Mouse (Mus musculus) intestine, embryonic 14.5 days (tissue): Measurements from ENCODE around the gene Rgr. TPM values are rescaled to one million over a fixed set of nuclear protein-coding genes. Genes with fewer than 3 reads are reported as not detected.
A peak's percentile ranks its signal among the peaks of the same experiment; 100 is the strongest.

Experiments
- ATAC-seq: fragments of 200-750 bp; cut with Nextera tagmentation; replicated peaks from 2 replicates; pipeline ENCODE4 v1.8.0; 2017; ENCODE audit warnings: low read depth, moderate number of reproducible peaks, moderate TSS enrichment, moderate library complexity; ENCODE audit not compliant: low FRiP score, low TSS enrichment
- DNase-seq: peaks from one replicate; pipeline ENCODE4 v3.0.0-alpha.2; 2018; ENCODE audit warnings: low spot score
- H3K27ac ChIP-seq: fragments of 300-500 bp; sonication (generic); 2 replicates; pipeline ENCODE4 v1.5.1; 2014; ENCODE audit warnings: low read depth, mild to moderate bottlenecking, control low read depth
- H3K27me3 ChIP-seq: fragments of 300-500 bp; sonication (generic); replicated peaks from 2 replicates; pipeline ENCODE4 v1.6.1; 2014; ENCODE audit warnings: low read length, control low read depth; ENCODE audit not compliant: control insufficient read depth, insufficient read depth
- H3K36me3 ChIP-seq: fragments of 300-500 bp; sonication (generic); 2 replicates; pipeline ENCODE4 v1.6.1; 2014; ENCODE audit warnings: low read length, control low read depth; ENCODE audit not compliant: control insufficient read depth, insufficient read depth
- H3K4me1 ChIP-seq: fragments of 300-500 bp; sonication (generic); replicated peaks from 2 replicates; pipeline ENCODE4 v1.6.1; 2014; ENCODE audit warnings: low read length, control low read depth, mixed read lengths; ENCODE audit not compliant: control insufficient read depth, insufficient read depth
- H3K4me2 ChIP-seq: fragments of 300-500 bp; sonication (generic); 2 replicates; pipeline ENCODE4 v1.6.1; 2014; ENCODE audit warnings: low read length
- H3K4me3 ChIP-seq: fragments of 300-500 bp; sonication (generic); 2 replicates; pipeline ENCODE4 v1.5.1; 2014; ENCODE audit warnings: low read depth, low read length, control low read depth, mixed read lengths
- H3K9ac ChIP-seq: fragments of 300-500 bp; sonication (generic); 2 replicates; pipeline ENCODE4 v1.6.1; 2014; ENCODE audit warnings: mild to moderate bottlenecking, low read length
- H3K9me3 ChIP-seq: fragments of 300-500 bp; sonication (generic); 2 replicates; pipeline ENCODE4 v1.6.1; 2016; ENCODE audit warnings: low read length, control low read depth; ENCODE audit not compliant: control insufficient read depth
- WGBS: fragments of 180-500 bp; shearing (Covaris S2); extraction: QIAGEN DNeasy Blood & Tissue Kit; methylation state at CpG from one replicate; pipeline ENCODE4 v1.1.7; 2014; 5-methylcytosine and 5-hydroxymethylcytosine counted together
- polyA plus RNA-seq: library from polyadenylated mRNA; unstranded; fragments of >200 nt; fragmentation: Nextera tagmentation; extraction: Ambion mirVana; gene quantifications from 2 replicates; pipeline ENCODE4 v1.2.1, GENCODE M21; 2014

Gene Rgr
- polyA plus RNA-seq, 1 experiment from 2014 or later: not detected

DNA sequence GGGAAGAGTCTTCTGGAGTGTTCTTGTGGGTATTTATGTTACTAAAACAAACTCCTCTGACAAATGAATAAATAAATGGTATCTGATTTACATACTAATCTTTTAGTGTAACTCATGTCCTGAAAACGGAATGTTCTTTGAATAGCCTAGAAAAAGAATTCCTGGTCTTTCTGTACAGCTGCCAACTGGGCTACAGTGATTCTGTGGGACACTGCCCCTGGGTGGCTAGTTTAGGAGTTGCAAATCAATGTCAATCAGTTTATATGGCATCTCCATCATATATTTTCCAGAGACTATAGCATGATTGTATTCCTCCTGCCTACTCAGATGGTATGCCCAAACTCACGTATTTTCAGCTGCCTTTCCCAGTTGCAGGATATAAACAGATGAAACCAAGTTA is 16.1 kb upstream of the Rgr start:
- no peaks in the 10 kb centered on the region for H3K4me1 ChIP-seq
- 60% methylated on average over 2 of the region's 2 CpGs for WGBS
- no peak overlapping the region for H3K9ac ChIP-seq
- H3K36me3 ChIP-seq: no peaks in the 10 kb centered on the region
- H3K4me2 ChIP-seq: no peak overlapping the region
- no peak overlapping the region for H3K4me3 ChIP-seq
- no peak overlapping the region for H3K27ac ChIP-seq
- H3K27me3 ChIP-seq: no peaks in the 10 kb centered on the region
- ATAC-seq (no peak), DNase-seq (no peak)
- no peaks in the 10 kb centered on the region for H3K9me3 ChIP-seq

DNA sequence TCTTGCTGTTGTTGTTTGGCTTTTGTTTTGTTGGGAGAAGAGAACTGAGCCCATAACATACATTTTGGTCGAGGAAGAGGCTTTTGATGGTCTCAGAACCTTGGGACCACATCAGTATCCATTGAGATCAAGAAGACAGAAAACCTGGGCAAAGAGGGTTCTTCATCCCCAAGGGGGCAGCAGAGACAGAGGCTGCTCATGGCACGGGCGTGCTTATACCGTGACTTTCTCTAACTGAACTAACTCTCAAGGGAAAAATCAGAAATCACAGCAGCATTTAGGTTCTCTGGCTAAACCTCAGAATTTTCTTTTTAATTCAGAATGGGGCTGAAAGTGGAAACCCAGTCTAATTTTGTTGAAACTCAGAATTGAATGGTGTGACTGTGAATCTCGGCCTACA is 14.3 kb downstream of the Rgr start:
- WGBS: 54% methylated on average over 5 of the region's 5 CpGs
- Histone ChIP-seq H3K4me3 (no peak overlapping the region), H3K4me2 (no peak overlapping the region), H3K27me3 (no peaks in the 10 kb centered on the region), H3K9me3 (no peaks in the 10 kb centered on the region), H3K27ac (no peak overlapping the region), H3K4me1 (no peaks in the 10 kb centered on the region), H3K36me3 (no peaks in the 10 kb centered on the region), H3K9ac (no peak overlapping the region)
- DNase-seq (no peak), ATAC-seq (no peak)

DNA sequence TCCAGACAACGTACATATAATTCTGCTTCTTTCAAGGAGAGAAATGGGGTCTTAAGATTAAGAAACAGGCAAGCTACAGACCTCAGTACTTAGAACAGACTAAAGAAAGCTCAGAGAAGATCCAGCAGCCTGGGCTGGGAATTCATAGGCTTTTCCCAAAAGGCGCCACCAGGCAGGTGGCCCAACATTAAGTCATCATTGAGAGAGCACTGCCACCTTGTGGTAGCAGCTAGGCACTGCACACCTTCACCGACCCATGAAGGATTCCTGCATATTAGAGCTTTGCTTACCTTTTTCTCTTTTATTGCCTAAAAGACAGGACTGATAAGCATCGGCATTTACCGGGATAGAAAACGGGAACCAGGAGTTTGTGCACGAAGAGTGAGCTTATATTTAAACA is 15.5 kb downstream of the Rgr start:
- H3K9me3 ChIP-seq: no peaks in the 10 kb centered on the region
- no peak overlapping the region for H3K4me3 ChIP-seq
- H3K27ac ChIP-seq: no peak overlapping the region
- H3K4me1 ChIP-seq: no peaks in the 10 kb centered on the region
- no peak overlapping the region for H3K9ac ChIP-seq
- H3K36me3 ChIP-seq: no peaks in the 10 kb centered on the region
- WGBS: 14% methylated on average over 7 of the region's 7 CpGs
- DNase-seq (peak; percentile 87), ATAC-seq (no peak)
- H3K4me2 ChIP-seq: no peak overlapping the region
- H3K27me3 ChIP-seq: no peaks in the 10 kb centered on the region

DNA sequence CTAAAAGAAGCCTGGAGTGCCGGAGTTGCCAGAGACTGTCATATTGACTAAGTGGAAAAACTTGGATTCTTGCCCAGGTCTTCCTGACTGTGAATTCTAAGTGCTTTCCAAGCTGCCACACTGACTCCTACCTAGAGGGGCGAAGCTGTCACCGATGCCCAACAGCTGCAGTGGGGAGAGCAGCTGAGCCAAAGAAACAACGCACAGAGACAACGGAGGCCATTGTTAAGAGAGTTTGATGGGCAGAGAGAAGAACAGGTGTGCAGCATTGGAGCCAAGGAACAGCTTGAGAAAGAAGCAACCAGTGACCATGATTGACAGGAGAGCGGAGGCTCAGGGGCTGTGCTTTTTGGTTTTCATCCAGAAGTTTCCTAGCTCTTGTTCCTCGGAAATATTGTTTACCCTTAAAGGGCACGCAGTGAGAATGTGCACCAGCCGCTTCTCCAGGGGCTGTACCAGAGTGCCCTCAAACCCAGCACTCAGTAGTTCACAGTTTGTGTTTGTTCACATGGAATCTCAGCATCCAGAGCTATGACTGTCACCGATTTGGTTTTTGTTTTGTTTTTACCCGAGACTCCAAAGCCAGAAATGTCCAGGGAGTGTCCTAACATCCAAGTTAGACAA is 16.2 kb downstream of the Rgr start:
- no peak for DNase-seq

DNA sequence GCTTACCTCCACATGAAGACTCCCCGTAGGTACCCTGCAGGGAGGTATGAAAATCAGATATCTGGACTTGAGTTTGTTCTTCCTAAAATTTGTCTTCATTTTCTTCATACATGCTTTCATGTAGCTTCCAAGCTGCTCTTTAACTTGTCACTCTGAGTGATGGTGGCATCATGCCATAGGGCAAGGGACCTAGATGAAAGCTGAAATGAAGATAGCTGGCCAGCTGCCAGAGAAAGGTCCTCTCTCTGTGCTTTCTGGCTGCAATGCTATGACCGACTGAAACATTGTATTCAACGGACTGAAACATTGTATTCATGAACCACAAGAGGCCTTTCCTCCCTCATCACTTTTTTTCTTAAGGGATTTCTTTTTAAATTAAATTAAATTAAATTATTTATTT is 20.2 kb downstream of the Rgr start:
- H3K4me1 ChIP-seq: no peaks in the 10 kb centered on the region
- ATAC-seq: no peak
- no peak overlapping the region for H3K4me2 ChIP-seq
- no peak overlapping the region for H3K9ac ChIP-seq
- WGBS: 95% methylated on average over 3 of the region's 3 CpGs
- no peaks in the 10 kb centered on the region for H3K27me3 ChIP-seq
- H3K4me3 ChIP-seq: no peak overlapping the region
- H3K9me3 ChIP-seq: no peaks in the 10 kb centered on the region
- no peak overlapping the region for H3K27ac ChIP-seq
- H3K36me3 ChIP-seq: no peaks in the 10 kb centered on the region
- no peak for DNase-seq

More for the DNA sequence above, 16.2 kb downstream of the Rgr start:
- H3K4me3 ChIP-seq: no peak overlapping the region
- 69% methylated on average over 11 of the region's 11 CpGs for WGBS
- no peak overlapping the region for H3K9ac ChIP-seq
- H3K4me2 ChIP-seq: no peak overlapping the region
- ATAC-seq: no peak
- H3K9me3 ChIP-seq: no peaks in the 10 kb centered on the region
- no peaks in the 10 kb centered on the region for H3K27me3 ChIP-seq
- no peaks in the 10 kb centered on the region for H3K36me3 ChIP-seq
- H3K27ac ChIP-seq: no peak overlapping the region
- no peaks in the 10 kb centered on the region for H3K4me1 ChIP-seq

DNA sequence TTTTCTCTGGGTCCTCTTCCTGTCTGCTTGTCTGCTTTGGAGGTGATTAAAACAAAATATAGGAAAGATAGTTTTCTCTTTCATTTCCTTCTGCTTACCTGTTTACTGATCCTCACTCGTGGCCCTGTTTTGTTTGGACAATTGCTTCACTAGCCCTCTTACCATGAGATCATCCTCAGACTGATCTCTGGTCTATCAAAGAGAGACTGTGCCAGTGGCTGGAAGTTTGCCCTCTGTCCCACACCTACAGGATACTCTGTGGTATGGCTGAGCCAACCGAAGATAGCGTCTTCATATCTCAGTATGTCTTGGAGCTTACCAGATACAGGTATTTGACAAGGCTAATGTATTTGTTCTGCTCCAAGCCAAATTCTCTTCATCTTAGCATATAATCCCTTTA is 20.8 kb downstream of the Rgr start:
- Histone ChIP-seq H3K4me2 (no peak overlapping the region), H3K27me3 (no peaks in the 10 kb centered on the region), H3K4me3 (no peak overlapping the region), H3K4me1 (no peaks in the 10 kb centered on the region), H3K36me3 (no peaks in the 10 kb centered on the region), H3K9me3 (no peaks in the 10 kb centered on the region), H3K27ac (no peak overlapping the region), H3K9ac (no peak overlapping the region)
- ATAC-seq (no peak), DNase-seq (no peak)
- 93% methylated on average over 3 of the region's 3 CpGs for WGBS

DNA sequence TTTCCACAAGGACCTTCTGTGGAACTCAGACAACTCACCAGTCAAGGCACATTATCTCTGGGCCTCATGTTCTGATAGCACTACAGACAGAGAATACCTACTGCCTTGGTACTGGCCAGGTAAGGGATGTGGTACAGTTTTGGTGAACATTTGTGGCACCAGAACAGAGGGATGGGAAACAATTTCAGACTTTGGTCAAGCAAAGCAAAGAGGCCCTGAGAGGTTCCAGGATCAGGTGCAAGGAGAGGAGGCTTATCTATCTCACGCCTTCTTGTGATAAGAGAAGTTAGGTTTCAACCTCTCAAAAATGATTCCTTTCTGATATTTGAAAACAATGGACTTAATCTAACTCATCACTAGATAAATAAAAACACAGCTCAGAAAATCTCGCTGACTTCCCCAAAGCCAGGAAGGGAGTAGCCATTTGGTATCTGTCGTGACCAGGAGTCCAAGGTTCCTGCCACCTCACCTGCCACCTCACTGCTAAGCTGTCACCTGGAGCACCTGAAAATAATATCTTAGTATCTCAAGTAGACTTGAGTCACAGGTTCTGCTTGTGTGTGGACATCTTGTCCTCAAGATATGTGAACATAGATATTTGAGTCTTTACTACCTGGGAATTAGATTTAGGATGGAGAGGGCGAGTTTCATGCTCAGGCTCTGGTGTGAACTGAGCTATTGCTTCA is 21.4 kb downstream of the Rgr start:
- no peaks in the 10 kb centered on the region for H3K9me3 ChIP-seq
- H3K36me3 ChIP-seq: no peaks in the 10 kb centered on the region
- H3K27ac ChIP-seq: no peak overlapping the region
- no peaks in the 10 kb centered on the region for H3K27me3 ChIP-seq
- DNase-seq (no peak), ATAC-seq (no peak)
- no peaks in the 10 kb centered on the region for H3K4me1 ChIP-seq
- WGBS: 77% methylated on average over 4 of the region's 4 CpGs
- H3K4me2 ChIP-seq: no peak overlapping the region
- no peak overlapping the region for H3K9ac ChIP-seq
- no peak overlapping the region for H3K4me3 ChIP-seq

DNA sequence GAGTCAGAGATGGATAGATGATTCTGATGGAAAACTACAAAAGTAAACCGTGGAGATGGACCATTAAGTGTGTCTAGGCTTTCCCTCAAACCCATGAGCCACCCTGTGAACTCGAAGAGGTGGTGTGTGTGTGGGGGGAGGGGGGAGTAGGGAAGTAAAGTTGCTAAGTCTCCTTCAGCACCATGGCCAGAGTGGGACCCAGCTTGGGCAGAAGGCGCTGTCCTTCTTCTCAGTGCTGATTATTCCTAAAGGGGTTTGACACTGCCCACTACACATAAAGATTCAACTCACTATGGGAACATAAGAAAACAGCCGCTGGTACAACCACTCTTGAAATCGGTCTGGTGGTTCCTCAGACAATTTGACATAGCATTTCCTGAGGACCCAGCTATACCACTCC is 32.9 kb downstream of the Rgr start:
- Histone ChIP-seq H3K4me2 (no peak overlapping the region), H3K4me3 (no peak overlapping the region), H3K27me3 (no peaks in the 10 kb centered on the region), H3K36me3 (no peaks in the 10 kb centered on the region), H3K27ac (no peak overlapping the region), H3K9me3 (peaks cover 3% of the 10 kb centered on the region; the same call in 1 of the 2 replicates), H3K4me1 (no peaks in the 10 kb centered on the region), H3K9ac (no peak overlapping the region)
- no peak for ATAC-seq
- DNase-seq: peak; percentile 71
- WGBS: 31% methylated on average over 5 of the region's 5 CpGs

DNA sequence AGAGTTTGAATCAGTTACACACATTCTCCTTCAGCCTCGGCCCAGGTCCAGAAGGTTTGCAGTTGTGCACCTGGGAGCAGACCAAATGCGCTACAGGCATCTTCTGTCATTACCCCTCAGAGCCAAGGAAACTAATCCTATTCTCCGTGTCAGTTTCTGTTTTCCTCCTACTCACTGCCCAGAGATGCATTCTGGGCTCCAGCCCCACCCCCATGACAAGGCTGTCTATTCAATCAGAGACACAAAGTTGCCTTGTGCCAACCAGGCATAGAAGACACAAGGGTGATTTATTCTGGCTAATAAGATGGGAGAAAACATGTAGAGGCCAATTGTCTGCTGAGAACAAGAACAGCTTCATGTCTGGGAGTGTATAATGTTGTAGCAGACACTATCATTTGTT is 35.1 kb downstream of the Rgr start:
- Histone ChIP-seq H3K4me1 (no peaks in the 10 kb centered on the region), H3K36me3 (no peaks in the 10 kb centered on the region), H3K4me3 (no peak overlapping the region), H3K9ac (no peak overlapping the region), H3K4me2 (no peak overlapping the region), H3K27me3 (no peaks in the 10 kb centered on the region), H3K9me3 (peaks cover 3% of the 10 kb centered on the region; the same call in 1 of the 2 replicates), H3K27ac (no peak overlapping the region)
- no peak for ATAC-seq
- DNase-seq: no peak
- 46% methylated on average over 3 of the region's 3 CpGs for WGBS
